Mouse (Mus musculus): Measurements from ENCODE around the gene Isca1. TPM values are rescaled to one million over a fixed set of nuclear protein-coding genes. Genes with fewer than 3 reads are reported as not detected.

Gene Isca1
- 97.7 and 98.3 TPM in 2 replicates for polyA plus RNA-seq (2016; fragmentation: Nextera tagmentation; extraction: Ambion mirVana)

- peak; percentile 98 for ATAC-seq (ENCODE audit: insufficient number of reproducible peaks, insufficient read depth, low FRiP score, low TSS enrichment, low read depth)
- peak within 1 kb of the TSS; percentile 96 for H3K27ac ChIP-seq
- peaks cover 32% of the 10 kb centered on the region for H3K36me3 ChIP-seq
- peak within 1 kb of the TSS; percentile 82 for H3K9ac ChIP-seq (replicated peaks)
- H3K4me2 ChIP-seq, result peak within 1 kb of the TSS; percentile 71
- H3K4me1 ChIP-seq (replicated peaks), result peaks cover 40% of the 10 kb centered on the region
- H3K9me3 ChIP-seq, result no peaks in the 10 kb centered on the region
- H3K4me3 ChIP-seq (replicated peaks), result peak within 1 kb of the TSS; percentile 88
- under 1% methylated on average over 91 of the region's 91 CpGs for WGBS
- no peaks in the 10 kb centered on the region for H3K27me3 ChIP-seq
Measured at GRCm38 (mm10) chr13:59769296-59770163, at the start of gene Isca1. Gene Isca1, minus strand, starts transcription at chr13:59769810.

- H3K27me3 ChIP-seq, result no peaks in the 10 kb centered on the region
- H3K36me3 ChIP-seq, result peaks cover 70% of the 10 kb centered on the region
- no peak overlapping the region for H3K9ac ChIP-seq (replicated peaks)
- no peak for ATAC-seq (ENCODE audit: insufficient number of reproducible peaks, insufficient read depth, low FRiP score, low TSS enrichment, low read depth)
- H3K9me3 ChIP-seq, result no peaks in the 10 kb centered on the region
- H3K4me3 ChIP-seq (replicated peaks), result no peak overlapping the region
- no peak overlapping the region for H3K27ac ChIP-seq
- H3K4me2 ChIP-seq, result no peak overlapping the region
- 89% methylated on average over 4 of the region's 4 CpGs for WGBS
- H3K4me1 ChIP-seq (replicated peaks), result peaks cover 36% of the 10 kb centered on the region
Measured at GRCm38 (mm10) chr13:59817352-59817751, 47.7 kb upstream of the Isca1 start.

GRCm38 (mm10) chr13:59814109-59814591 lies 44.5 kb upstream of the Isca1 start:
- H3K9me3 ChIP-seq, result no peaks in the 10 kb centered on the region
- no peak overlapping the region for H3K4me3 ChIP-seq (replicated peaks)
- H3K27ac ChIP-seq, result no peak overlapping the region
- 83% methylated on average over 6 of the region's 6 CpGs for WGBS
- H3K9ac ChIP-seq (replicated peaks), result no peak overlapping the region
- H3K4me1 ChIP-seq (replicated peaks), result peaks cover 11% of the 10 kb centered on the region
- no peaks in the 10 kb centered on the region for H3K27me3 ChIP-seq
- H3K4me2 ChIP-seq, result no peak overlapping the region
- H3K36me3 ChIP-seq, result peaks cover 92% of the 10 kb centered on the region
- no peak for ATAC-seq (ENCODE audit: insufficient number of reproducible peaks, insufficient read depth, low FRiP score, low TSS enrichment, low read depth)

GRCm38 (mm10) chr13:59811581-59811980 lies 42.0 kb upstream of the Isca1 start:
- ATAC-seq (ENCODE audit: insufficient number of reproducible peaks, insufficient read depth, low FRiP score, low TSS enrichment, low read depth), result no peak
- H3K27me3 ChIP-seq, result no peaks in the 10 kb centered on the region

GRCm38 (mm10) chr13:59801000-59801399 lies 31.4 kb upstream of the Isca1 start:
- H3K4me3 ChIP-seq (replicated peaks), result no peak overlapping the region
- H3K27me3 ChIP-seq, result no peaks in the 10 kb centered on the region
- H3K4me2 ChIP-seq, result no peak overlapping the region
- H3K36me3 ChIP-seq, result peaks cover 99% of the 10 kb centered on the region
- H3K4me1 ChIP-seq (replicated peaks), result no peaks in the 10 kb centered on the region
- ATAC-seq (ENCODE audit: insufficient number of reproducible peaks, insufficient read depth, low FRiP score, low TSS enrichment, low read depth), result no peak
- H3K9ac ChIP-seq (replicated peaks), result no peak overlapping the region
- H3K27ac ChIP-seq, result no peak overlapping the region
- WGBS, result 86% methylated on average over 6 of the region's 6 CpGs
- H3K9me3 ChIP-seq, result no peaks in the 10 kb centered on the region

More at GRCm38 (mm10) chr13:59811581-59811980, 42.0 kb upstream of the Isca1 start:
- peaks cover 93% of the 10 kb centered on the region for H3K36me3 ChIP-seq
- no peaks in the 10 kb centered on the region for H3K9me3 ChIP-seq
- H3K4me2 ChIP-seq, result no peak overlapping the region
- H3K27ac ChIP-seq, result no peak overlapping the region
- 97% methylated on average over 3 of the region's 3 CpGs for WGBS
- H3K4me1 ChIP-seq (replicated peaks), result no peaks in the 10 kb centered on the region
- no peak overlapping the region for H3K9ac ChIP-seq (replicated peaks)
- no peak overlapping the region for H3K4me3 ChIP-seq (replicated peaks)

GRCm38 (mm10) chr13:59800077-59800476 lies 30.5 kb upstream of the Isca1 start:
- H3K27me3 ChIP-seq, result no peaks in the 10 kb centered on the region
- no peak overlapping the region for H3K9ac ChIP-seq (replicated peaks)
- ATAC-seq (ENCODE audit: insufficient number of reproducible peaks, insufficient read depth, low FRiP score, low TSS enrichment, low read depth), result no peak
- no peaks in the 10 kb centered on the region for H3K9me3 ChIP-seq
- no peak overlapping the region for H3K27ac ChIP-seq
- no peaks in the 10 kb centered on the region for H3K4me1 ChIP-seq (replicated peaks)
- WGBS, result 89% methylated on average over 2 of the region's 2 CpGs
- H3K4me3 ChIP-seq (replicated peaks), result no peak overlapping the region
- peaks cover 99% of the 10 kb centered on the region for H3K36me3 ChIP-seq
- H3K4me2 ChIP-seq, result no peak overlapping the region

- Histone ChIP-seq H3K9me3 (no peaks in the 10 kb centered on the region), H3K27ac (no peak overlapping the region), H3K9ac (replicated peaks) (no peak overlapping the region), H3K36me3 (peaks cover 99% of the 10 kb centered on the region), H3K4me1 (replicated peaks) (no peaks in the 10 kb centered on the region), H3K4me3 (replicated peaks) (no peak overlapping the region), H3K4me2 (no peak overlapping the region), H3K27me3 (no peaks in the 10 kb centered on the region)
- no peak for ATAC-seq (ENCODE audit: insufficient number of reproducible peaks, insufficient read depth, low FRiP score, low TSS enrichment, low read depth)
- WGBS, result 96% methylated on average over 1 of the region's 1 CpGs
Measured at GRCm38 (mm10) chr13:59798306-59798705, 28.7 kb upstream of the Isca1 start.

GRCm38 (mm10) chr13:59796466-59796848 lies 26.8 kb upstream of the Isca1 start:
- 94% methylated on average over 9 of the region's 9 CpGs for WGBS
- ATAC-seq (ENCODE audit: insufficient number of reproducible peaks, insufficient read depth, low FRiP score, low TSS enrichment, low read depth), result no peak

GRCm38 (mm10) chr13:59795807-59796465 lies 26.3 kb upstream of the Isca1 start:
- no peaks in the 10 kb centered on the region for H3K9me3 ChIP-seq
- no peak overlapping the region for H3K4me2 ChIP-seq
- H3K9ac ChIP-seq (replicated peaks), result no peak overlapping the region
- no peak overlapping the region for H3K4me3 ChIP-seq (replicated peaks)
- ATAC-seq (ENCODE audit: insufficient number of reproducible peaks, insufficient read depth, low FRiP score, low TSS enrichment, low read depth), result no peak
- no peaks in the 10 kb centered on the region for H3K27me3 ChIP-seq
- peaks cover 99% of the 10 kb centered on the region for H3K36me3 ChIP-seq
- H3K4me1 ChIP-seq (replicated peaks), result no peaks in the 10 kb centered on the region
- H3K27ac ChIP-seq, result no peak overlapping the region
- WGBS, result 95% methylated on average over 6 of the region's 6 CpGs

More at GRCm38 (mm10) chr13:59796466-59796848, 26.8 kb upstream of the Isca1 start:
- H3K9me3 ChIP-seq, result no peaks in the 10 kb centered on the region
- no peaks in the 10 kb centered on the region for H3K27me3 ChIP-seq
- H3K36me3 ChIP-seq, result peaks cover 99% of the 10 kb centered on the region
- no peak overlapping the region for H3K9ac ChIP-seq (replicated peaks)
- no peaks in the 10 kb centered on the region for H3K4me1 ChIP-seq (replicated peaks)
- no peak overlapping the region for H3K4me2 ChIP-seq
- no peak overlapping the region for H3K27ac ChIP-seq
- H3K4me3 ChIP-seq (replicated peaks), result no peak overlapping the region

GRCm38 (mm10) chr13:59794786-59795185 lies 25.2 kb upstream of the Isca1 start:
- 94% methylated on average over 1 of the region's 1 CpGs for WGBS
- Histone ChIP-seq H3K36me3 (peaks cover 99% of the 10 kb centered on the region), H3K4me2 (no peak overlapping the region), H3K9ac (replicated peaks) (no peak overlapping the region), H3K9me3 (no peaks in the 10 kb centered on the region), H3K27ac (no peak overlapping the region), H3K4me1 (replicated peaks) (no peaks in the 10 kb centered on the region), H3K4me3 (replicated peaks) (no peak overlapping the region), H3K27me3 (no peaks in the 10 kb centered on the region)
- ATAC-seq (ENCODE audit: insufficient number of reproducible peaks, insufficient read depth, low FRiP score, low TSS enrichment, low read depth), result no peak

GRCm38 (mm10) chr13:59782145-59782544 lies 12.5 kb upstream of the Isca1 start, which contains the start of gene Gm49354:
Gene Gm49354, minus strand, starts transcription at chr13:59782245.
- no peaks in the 10 kb centered on the region for H3K9me3 ChIP-seq
- H3K4me3 ChIP-seq (replicated peaks), result no peak within 1 kb of the TSS
- H3K36me3 ChIP-seq, result peaks cover 98% of the 10 kb centered on the region
- H3K27me3 ChIP-seq, result no peaks in the 10 kb centered on the region
- 91% methylated on average over 7 of the region's 7 CpGs for WGBS
- no peak for ATAC-seq (ENCODE audit: insufficient number of reproducible peaks, insufficient read depth, low FRiP score, low TSS enrichment, low read depth)
- no peaks in the 10 kb centered on the region for H3K4me1 ChIP-seq (replicated peaks)
- no peak within 1 kb of the TSS for H3K27ac ChIP-seq
- no peak within 1 kb of the TSS for H3K4me2 ChIP-seq
- H3K9ac ChIP-seq (replicated peaks), result no peak within 1 kb of the TSS

Measured in limb, embryonic 12.5 days (tissue).